Mouse (Mus musculus): ENCODE measurements around the gene Eml1.

DNA sequence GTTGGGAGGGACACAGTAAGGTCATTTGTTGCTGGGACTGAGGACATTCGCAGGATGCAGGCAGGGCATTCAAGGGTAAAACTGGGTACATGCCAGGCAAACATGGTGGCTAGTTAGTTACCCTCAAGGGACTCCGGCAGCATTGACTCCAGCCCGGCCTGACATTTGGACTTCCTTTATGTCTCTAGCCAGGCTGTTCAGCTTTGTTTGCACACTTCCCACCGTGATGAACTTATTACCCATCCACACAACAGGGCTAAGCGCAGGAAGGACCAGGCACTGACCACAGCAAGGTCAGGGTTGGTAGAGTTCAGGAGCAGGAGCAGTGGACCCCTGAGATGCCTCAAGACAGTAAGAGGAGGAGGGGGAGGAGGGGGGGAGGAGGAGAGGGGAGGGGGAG, 1.8 kb upstream of the Eml1 start:
- TF ChIP-seq GATA1 (IDR thresholded peaks at IDR 0.05; ENCODE audit: low read length) (no peak), TAL1 (IDR thresholded peaks at IDR 0.05; ENCODE audit: low read length) (no peak)

Data from erythroblast, embryonic 14.5 days (primary cell).